Mouse (Mus musculus): ENCODE data around the gene Lrrc9.

Gene Lrrc9

DNA sequence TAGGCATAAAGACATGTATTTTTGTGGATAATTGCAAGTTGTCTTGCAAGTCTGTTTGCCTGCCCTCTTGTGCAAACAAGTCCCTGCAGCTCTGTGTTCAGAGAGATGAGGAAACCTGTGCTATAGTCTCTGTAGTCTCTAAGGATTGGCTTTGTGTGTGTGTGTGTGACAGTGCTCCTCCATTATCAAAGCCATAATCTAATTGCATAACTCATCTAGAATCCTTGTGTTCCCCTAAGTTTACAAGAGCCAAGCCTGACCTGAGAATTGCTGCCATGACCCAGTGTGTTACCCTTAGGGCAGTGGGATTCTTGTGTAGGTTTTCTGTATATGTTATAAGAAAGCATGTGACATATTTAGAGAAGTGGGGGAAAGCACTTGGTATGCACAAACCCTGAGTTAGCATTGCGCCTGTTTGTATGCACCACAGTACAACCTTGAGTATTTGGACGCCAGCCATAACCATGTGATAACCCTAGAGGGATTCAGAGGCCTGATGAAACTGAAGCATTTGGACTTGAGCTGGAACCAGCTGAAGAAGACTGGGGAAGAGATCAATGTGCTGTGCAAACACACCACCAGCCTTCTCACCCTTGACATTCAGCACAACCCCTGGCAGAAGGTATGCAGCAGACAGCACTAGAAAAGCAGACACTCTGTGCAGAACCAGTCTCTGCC is 35.2 kb downstream of the Lrrc9 start:
- no peak for DNase-seq

DNA sequence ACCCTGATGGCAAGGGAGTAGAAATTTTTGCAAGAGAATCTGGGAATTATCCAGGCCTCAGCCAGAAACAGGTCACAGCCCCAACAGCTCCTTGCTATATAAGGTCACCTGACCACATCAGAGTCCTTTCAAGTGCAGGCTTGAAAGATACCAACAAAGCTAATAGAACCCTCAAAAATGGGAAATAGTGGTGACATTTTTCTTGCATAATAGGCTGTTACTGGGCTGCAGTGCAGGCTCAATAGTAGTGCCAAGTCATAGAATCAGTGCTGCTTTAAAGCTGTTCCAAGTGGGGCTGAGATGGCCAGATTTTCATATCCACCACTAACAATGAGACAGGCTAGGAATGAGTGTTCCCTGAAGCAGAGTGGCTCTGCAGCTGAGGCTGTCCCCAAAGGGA is 40.6 kb downstream of the Lrrc9 start:
- DNase-seq, result no peak

DNA sequence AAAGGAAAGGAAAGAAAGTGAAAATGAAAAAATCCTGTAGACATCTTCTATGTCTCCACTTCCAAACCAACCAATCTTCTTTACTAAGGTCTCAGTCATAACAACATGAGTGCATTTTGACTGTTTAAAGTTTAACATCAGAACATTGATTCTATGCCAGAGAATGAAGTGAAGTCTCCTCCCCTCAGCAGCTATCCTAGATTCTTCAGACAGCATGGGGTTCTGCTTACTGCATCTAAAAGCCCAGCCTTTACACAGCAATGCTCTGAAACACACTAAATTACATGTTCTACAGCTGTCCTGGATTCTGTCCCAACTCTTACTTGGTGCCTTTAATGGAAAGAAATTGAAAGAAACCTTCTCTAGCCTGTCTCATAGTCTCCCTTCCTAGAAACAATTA is 43.2 kb downstream of the Lrrc9 start:
- no peak for DNase-seq

DNA sequence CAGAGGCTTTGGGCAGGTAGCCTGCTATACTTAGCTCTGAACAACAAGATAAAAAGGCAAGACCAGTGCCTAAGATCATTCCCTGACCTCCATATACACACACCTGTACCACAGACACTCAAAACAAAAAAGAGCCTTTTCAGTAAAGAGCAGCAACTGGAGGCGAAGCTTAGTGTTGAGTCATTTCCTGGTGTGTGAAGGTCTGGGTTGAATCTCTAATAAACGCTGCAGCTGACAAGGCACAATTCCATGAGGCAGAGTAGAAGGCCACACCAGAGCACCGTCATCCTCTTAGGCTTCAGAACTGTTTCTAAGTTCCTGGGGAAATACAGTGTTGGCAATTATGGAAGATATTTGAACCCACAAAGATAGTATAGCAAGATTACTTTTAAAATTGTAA is 45.8 kb downstream of the Lrrc9 start:
- no peak for DNase-seq

DNA sequence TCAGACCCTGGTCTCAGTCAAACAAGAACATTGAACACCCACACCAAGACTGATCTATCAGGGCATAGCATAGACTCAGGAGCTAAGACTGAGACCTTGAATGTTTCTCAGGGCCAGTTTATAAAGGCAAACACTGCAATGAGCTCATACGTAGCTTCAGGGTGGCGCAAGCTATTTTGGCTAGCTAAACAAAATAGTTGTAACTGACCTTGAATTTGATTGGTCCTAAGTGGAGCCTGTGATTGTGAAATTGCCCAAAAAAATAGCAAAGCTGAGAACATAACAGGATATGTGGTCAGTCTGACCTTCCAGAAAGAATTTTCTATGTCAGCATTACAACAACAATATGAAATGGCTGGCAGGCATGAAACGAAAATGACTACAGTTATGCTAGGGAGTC is 48.3 kb downstream of the Lrrc9 start:
- DNase-seq, result no peak

DNA sequence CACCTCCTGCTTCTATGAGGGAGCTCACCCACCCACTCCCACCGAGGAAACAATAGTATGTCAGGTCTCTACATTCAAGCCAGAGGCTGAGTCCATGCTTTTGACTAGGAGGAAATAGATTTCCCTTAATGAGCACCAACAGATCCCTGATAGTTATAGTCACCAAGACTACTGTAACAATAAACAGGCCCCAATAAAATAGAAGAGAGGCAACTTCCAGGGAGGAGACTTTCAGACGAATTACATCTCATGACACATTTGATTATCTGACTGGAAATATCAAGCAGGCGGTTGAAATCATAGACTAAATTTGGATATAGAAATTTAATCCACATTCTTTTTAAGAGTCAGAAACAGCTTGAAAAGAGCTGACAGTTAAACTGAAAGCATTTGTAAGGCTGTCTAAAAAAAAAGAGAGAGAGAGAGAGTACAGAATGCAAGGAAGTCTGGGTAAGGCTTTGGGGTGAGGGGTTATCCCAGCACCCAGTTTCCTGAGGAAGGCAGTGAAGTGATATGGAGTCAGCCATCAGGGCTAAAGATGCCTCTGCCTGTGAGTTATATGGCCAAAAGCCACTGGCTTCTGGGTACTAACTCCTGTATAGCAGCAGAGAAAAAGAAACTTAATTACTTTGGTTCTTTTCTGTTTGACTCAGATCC is 49.5 kb downstream of the Lrrc9 start:
- DNase-seq, result no peak

DNA sequence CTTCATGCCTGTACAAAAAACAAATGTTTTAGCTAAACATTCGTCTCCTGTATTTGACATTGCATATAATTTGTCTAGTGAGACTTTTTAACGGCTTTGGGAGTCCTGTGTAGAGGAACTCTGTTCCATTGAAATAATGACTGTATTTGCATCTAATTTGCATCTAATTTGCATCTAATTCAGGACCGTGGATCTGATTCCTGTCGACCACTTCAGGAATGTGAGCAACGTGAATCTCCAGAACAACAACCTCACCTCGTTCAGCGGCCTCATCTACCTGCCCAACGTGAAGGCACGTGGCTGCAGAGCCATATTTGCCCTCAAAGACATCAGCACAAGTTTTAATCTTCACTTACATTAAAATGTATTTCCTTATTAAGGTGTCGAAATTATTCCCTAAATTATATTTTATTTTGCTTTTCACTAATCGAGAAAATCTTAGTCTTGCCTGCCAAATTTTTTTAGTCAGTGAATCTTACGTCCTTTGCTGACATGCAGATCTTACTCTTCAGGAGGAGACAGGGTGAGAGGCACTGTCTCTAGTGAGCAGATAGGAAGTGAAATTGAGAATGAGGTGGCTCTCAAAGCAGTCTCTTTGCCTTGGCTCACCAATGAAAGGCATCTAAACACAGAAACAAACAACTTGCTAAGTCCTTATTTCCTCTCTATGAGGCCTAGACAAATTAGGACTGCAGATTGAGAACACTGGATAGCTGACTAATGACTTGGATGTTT is 55.4 kb downstream of the Lrrc9 start:
- DNase-seq, result no peak

DNA sequence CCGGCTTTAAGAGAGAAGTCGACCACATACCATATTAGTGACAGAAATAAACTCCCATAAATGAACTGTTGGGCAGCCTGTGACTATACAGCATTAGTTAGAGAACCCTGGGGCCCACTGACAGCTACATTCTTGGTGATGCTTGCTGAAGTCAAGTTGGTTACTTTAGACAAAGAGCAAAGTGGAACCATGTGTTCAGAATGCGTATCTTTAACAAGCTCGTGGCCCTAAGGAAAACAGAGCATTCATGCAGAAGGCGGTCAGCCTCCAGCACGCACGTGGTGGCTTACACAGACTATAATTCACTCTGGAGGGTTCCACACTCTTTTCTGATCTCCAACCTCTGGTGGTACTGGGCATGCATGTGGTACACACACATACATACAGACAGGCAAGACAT is 67.9 kb downstream of the Lrrc9 start:
- no peak for DNase-seq

DNA sequence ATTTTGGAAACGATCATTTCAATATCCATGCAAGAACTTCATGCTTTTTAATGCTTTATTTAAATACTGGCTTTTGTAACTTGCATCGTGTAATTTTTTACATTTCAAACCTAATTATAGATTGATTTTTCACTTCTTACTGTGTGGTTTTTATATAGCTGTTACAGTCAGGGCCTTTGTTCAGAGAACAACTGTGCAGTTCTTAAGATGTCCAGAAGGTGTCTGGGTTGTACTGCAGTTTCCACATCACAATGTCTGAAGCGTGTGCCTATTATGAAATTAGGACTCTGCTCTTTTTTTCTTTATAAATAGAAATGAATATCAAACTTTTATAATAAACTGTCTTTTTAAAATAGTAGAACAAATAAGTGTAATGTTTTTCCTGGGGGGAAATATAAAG is 73.8 kb downstream of the Lrrc9 start:
- DNase-seq, result no peak

DNA sequence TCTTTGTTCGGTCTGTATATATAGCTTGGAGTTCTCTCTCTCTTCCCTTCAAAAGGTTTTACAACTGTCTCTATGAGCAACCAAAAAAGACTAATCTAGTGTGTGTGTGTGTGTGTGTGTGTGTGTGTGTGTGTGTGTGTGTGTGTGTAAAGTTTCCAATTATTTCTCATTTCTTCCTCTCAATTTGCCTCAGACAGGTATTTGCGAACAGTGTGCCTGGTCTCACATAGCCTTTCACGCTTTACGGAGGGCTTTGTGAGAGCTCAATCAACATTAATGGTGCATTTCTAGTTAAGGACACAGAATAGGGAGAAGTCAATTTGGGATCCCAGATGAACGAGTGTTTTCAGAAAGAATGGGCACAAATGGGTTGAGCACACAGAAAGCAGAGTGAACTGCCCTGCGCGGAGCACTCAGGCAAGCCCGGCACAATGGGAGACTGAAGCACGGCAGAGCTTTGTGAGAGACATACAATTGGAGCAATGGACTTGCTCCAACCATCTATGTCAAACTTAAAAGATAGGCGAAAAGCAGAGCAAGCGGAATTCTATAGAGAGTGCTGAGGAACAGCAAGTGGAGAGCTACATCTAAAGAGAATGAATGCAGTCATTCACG is 76.6 kb downstream of the Lrrc9 start:
- DNase-seq, result no peak

DNA sequence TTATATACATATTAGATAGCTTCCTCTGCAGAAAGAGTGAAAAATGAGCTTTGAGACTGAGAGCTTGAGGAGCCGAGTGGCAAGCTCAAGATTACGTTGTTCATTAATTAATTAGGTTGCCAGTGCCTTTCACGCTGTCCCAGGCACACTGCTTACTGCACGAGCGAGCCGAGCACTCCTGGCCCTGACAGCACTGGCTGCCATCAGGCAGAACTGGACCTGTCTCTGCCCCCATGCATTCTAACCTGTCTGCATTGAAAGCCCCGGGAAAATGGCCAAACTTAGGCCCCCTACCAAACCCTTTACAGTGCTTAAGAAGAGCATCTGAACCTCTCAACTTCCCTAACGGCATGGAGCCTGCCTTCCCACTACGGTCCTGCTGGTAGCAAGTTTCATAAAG is 77.7 kb downstream of the Lrrc9 start:
- no peak for DNase-seq

DNA sequence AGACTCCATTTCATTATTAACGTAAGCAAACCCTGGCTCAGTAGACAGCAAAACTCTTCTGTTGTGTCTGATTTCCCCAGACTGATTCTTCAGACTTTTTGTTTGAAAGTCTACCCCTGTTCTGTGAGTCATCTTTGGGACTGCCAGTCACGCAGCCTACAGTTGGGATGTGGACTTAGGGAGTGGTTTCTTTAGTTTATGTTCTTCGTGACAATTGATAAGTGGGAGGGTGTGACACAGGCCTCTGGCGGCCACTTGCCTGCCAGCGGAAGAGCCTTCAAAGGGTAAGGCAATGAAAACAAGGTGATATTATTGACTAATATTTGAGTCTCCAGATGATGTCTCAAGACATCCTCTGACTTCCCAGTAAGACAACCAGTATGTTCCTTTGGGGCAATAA is 78.2 kb downstream of the Lrrc9 start:
- no peak for DNase-seq

DNA sequence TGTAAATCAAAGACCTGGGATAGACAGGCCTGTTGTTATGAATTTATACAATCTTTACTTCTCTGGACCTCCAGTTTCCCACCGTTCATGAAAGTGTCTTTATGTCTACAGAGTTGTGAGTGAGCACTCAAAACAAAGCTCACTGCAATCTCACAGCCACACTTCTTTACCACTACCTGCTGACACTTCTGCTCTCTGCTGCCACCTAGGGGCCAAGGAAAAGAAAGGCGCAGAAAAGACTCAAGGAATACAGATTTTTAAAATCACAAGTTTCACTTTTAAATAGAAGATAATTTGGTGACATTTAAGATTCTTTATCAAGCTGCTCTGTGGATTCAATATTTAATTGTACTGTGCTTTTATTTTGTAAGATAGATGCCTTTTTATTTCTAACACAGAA is 79.0 kb downstream of the Lrrc9 start:
- peak; percentile 67 to 69 for DNase-seq

DNA sequence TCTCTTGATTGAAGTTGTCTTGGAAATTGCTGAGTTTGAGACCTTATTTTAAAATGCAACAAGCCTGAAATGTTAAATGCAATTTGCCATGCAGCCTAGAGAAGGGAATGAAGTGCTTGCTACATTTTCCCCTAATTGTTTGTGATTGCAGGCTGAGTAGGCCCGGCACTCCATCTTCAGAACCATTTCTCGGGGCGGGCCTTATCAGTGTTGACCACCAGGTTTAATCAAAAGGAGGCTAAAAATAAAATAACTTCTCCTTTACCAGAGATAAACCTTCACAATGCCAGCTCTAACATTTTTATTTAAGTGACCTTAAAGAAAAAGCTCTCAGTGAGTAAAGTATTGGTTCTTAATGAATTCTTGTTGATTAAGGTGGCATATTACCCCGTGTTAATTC is 83.9 kb downstream of the Lrrc9 start:
- DNase-seq, result no peak

DNA sequence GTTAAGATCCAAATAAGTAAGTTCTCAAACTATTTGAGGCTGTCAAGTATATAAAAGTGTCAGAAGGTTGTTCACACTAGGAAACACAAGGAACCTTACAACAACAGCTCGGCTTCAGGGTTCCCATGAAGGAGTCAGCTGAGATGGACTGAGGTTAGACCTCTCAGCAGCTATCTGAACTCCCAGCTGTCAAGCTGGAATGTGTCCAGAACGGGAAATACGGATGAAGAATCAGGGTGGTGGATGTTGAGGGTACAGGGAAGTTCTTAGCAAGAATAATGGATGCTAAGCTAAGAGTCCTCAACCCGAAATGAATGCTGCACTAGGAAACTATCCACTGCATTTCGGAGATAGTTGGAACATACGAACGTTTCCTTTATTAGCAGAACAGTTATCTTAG is 90.6 kb downstream of the Lrrc9 start:
- DNase-seq, result no peak

DNA sequence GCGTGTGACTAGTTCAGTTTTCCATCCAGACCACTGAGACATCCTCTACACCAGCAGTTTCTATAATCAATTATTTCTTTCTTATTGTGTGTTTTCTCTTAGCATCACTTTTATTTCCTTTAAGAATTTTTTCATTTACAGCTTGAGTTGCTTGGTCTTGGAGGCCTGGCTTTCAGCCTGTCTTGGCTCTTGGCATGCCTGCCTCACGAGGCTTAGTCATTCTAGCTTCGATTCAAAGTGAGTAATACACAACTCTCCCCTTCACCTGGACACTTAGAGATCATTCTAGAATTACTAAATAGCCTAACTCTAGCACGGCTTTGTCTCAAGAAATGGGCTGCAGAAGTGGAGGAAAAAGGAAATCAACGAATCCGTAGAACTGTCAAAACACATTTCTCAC is 92.3 kb downstream of the Lrrc9 start:
- DNase-seq, result no peak

DNA sequence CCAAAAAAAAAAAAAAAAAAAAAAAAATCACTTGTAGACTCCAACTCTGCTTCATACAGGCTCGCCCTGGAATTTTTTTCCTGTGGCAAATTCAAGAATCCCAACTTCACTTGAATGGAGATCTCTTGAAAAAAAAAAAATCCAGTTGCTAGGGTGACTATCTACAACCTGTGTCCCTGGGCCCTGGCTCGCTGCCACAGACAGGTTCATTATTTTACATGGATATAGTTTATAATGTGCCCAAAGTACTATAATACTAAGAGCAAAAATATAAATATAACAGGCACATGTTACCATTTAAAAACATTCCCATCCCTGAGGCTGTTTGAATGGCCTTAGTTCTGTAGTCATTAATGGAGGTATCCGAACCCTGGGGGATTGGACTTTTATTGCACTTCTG is 93.9 kb downstream of the Lrrc9 start:
- DNase-seq, result peak; percentile 24 to 25

DNA sequence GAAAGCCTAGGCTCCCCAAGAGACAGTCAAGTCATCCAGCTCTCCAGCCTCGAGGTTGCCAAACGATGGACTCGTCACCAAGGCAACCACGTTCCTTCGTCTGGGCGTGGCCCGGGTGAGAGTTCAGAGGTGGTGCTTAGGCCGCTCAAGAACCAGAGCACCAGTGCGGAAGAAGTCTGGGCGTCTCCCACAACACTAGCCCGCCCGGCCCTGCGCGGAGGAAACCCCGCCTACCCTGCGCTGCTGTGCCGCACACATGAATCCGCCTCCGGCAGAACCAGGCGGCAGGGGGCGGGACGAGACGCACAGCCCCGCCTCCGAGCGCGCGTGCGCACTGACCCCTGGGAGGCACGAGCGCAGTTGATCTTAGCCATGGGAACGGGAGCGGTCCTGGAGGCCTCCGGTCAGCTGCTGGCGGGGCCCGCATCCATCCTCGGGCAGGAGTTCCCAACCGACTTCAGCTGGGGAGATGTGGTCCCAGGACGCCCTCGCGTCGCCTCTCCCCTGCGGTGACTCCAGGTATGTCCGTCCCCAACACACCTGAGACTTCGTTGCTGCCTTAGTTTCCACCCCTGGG is 94.4 kb downstream of the Lrrc9 start, which contains the start of gene Pcnx4:
Pcnx4 (plus strand) TSS at position 363 of the 577 bp plus-strand sequence.
- peak; percentile 93 to 96 for DNase-seq

DNA sequence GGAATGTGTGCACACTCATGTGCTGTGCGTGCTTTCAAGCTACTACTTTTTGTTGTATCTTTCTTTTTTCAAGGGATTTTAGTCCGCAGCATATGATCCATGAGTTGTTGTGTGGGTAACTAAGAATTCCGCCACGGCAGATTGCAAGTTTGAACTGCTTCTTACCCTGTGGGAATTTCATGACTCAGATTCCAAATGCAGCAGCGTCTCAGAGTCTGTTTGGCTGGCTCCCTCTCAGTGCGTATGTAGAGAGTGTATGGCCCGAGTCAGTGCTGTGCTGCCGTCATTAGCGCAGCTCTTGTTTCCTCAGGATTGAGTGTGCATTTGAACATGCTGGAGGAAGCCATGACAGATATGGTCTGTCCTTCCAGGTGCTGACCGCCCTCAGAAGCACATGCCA is 96.9 kb downstream of the Lrrc9 start:
- no peak for DNase-seq

DNA sequence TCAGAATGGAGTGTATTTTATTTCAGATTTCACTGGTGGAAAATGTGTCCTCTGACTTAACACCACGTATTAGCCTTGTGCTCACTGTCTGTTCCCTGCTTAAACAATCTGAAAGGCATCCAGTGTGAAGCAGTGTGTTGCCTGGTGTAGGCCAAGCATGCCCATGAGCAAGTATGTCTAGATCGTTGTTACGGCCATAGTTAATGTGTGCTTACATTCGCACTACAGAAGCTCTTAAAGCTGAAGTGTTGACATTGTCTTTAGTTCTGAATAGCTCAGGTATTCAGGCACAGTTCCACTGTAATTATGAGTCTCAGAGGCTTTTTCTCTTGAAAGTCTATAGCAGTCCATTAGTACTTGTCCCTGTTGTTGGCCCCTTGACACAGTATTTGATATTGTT is 112.7 kb downstream of the Lrrc9 start:
- no peak for DNase-seq

DNA sequence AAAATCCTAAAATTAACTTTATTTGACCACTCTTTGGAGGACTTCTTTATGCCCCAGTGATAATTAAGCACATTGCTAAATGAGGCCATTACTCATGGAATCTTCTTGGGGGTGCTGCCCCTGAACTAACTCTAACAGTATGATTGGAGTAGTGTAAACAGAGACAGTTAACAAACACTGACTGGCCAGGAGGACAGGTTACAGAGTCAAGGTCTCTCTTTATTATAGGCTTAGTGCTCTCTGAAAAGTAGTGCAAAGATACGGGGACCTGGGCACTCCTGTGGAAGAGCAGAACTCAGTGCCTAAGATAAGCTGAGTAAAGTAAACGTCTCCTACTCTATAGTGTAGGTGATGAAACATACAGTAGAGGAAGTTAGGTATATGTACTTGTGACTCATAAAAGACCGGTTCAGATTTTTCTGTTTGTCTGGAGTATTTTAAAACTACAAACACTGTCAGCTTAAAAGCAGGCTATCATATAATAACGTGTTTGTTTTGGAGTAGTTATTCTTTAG is 122.7 kb downstream of the Lrrc9 start:
- DNase-seq, result no peak
